Mouse (Mus musculus) erythroblast, adult 5-6 weeks (primary cell): Measurements from ENCODE around the gene Nckipsd. TPM values are rescaled to one million over a fixed set of nuclear protein-coding genes. Genes with fewer than 3 reads are reported as not detected.

Source experiments
- ATAC-seq: replicated peaks from 2 replicates; pipeline ENCODE4 v1.8.0; 2016; ENCODE audit warnings: moderate number of reproducible peaks, mild to moderate bottlenecking, moderate TSS enrichment, inconsistent platforms; ENCODE audit not compliant: poor library complexity, low FRiP score, severe bottlenecking
- total RNA-seq, 2 experiments: library from RNA; stranded (forward) in 1 of 2; stranded (reverse) in 1 of 2; fragments of 150-400 nt in 1 of 2; fragments of 200-764, 138-1000 nt in 1 of 2; gene quantifications; 2 replicates each; pipeline versions ENCODE4 v1.2.3 to v1.2.4; 2015 to 2017; ENCODE audit warnings: low replicate concordance in 2 of 2

The Nckipsd gene
- total RNA-seq, 2 experiments from 2014 or later = 2.7 to 3.7 TPM

DNA sequence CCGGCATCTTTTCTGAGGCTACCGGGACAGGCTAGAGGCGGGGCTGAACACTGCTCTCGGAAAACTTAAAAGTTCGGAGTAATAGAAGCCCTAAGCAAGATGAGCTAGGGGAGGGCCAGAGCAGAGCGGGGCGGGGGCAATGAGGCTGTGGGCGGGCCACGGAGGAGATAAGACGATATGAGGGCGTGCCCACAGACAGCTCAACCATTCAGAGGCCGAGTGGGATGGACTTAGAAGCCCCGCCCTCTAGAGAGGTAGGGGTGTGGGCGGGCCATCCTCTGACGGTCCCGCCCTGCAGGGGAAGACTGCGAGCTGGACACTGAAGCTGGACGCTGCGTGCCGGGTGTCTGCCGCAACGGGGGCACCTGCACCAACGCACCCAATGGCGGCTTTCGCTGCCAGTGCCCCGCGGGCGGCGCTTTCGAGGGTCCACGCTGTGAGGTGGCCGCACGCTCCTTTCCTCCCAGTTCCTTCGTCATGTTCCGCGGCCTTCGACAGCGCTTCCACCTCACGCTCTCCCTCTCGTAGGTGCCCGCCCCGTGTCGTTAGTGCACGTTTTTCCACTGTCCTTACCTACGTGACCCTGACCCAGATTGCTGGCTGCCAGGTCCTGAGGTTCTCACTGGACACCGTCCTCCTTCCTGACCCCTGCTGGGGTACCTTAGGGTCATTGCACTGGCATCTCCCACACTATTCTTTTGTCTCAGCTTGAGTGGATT, 24.4 kb downstream of the Nckipsd start:
- ATAC-seq = peak; percentile 85

DNA sequence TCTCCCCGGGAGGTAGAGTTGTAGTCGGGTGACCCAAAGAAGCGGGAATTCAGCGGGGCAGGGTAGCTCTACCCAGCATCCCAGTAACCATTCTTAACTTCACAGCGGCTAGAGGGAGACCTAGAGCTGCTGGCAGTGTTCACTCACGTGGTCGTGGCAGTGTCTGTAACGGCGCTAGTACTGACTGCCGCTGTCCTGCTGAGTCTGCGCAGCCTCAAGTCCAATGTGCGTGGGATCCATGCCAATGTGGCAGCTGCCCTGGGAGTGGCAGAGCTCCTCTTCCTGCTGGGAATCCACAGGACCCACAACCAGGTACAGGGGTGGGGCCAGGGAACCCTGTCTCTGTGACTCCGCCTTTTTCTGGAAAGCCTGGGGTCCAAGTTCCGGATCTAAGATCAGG, 34.8 kb downstream of the Nckipsd start:
- no peak for ATAC-seq

DNA sequence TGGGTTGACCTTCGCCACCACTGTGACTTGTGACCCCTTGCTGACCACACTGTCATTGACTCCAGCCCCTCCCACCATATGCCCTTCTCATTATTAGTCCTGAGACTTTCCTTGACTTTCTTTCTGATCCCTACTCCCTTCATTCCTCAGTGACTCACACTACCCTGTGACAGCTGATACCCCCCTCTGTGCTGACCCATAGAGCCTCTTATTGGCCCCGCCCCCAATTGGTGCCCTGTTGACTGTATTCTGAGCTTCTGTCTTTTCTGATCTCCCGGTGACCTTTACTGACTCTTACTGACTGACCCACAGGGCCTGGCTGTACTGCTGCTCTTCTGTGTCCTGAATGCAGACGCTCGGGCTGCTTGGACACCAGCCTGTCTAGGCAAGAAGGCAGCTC, 37.2 kb downstream of the Nckipsd start:
- ATAC-seq = no peak

DNA sequence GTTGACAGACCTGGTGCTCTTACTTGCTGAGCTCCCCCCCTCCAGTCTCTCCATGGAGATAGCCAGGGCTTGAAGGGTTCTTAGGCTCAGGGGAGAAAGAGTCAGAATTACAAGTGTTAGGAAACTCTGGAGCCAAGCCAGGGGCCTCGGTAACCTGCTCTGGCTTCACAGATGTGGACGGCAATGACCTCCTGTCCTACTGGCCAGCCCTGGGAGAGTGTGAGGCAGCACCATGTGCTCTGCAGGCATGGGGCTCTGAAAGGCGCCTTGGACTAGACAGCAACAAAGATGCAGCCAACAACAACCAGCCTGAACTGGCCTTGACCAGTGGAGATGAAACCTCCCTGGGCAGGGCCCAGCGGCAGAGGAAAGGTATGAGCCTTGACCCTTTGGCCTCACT, 39.2 kb downstream of the Nckipsd start:
- ATAC-seq = no peak

DNA sequence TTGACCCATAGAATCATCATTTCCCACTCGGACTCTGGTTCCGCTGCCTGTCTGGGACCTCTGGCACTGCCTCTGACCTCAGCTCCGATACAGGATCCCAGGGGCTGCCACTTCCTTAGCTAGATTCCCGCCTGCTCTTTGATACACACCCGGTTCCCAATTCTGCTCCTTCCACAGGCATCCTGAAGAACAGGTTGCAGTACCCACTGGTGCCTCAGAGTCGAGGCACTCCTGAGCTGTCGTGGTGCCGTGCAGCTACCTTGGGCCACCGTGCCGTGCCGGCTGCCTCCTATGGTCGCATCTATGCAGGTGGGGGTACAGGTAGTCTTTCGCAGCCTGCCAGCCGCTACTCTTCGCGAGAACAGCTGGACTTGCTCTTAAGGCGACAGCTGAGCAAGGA, 40.3 kb downstream of the Nckipsd start:
- ATAC-seq = no peak

DNA sequence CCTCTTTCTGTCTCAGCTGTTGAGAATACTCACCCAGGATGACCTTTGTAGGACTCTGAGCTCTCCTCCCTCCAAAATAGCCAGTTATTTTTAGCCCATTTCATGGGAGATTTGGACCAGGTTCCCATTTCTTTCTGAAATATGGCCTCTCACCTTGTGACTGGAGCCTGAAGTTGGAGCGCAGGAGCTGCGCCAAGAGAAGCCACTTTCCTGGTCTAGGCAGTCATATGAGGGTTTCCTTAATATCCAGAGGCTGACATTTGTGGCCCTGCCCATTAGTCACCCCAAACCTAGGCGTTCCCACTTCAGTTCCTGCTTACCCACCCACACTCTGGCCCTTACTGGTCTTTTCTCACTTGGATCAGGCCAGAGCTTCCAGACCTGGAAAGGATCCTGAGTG, 44.8 kb downstream of the Nckipsd start, which contains the start of gene Slc26a6:
Slc26a6 (plus strand) TSS at position 308 of the 400 bp plus-strand sequence.
- no peak for ATAC-seq

DNA sequence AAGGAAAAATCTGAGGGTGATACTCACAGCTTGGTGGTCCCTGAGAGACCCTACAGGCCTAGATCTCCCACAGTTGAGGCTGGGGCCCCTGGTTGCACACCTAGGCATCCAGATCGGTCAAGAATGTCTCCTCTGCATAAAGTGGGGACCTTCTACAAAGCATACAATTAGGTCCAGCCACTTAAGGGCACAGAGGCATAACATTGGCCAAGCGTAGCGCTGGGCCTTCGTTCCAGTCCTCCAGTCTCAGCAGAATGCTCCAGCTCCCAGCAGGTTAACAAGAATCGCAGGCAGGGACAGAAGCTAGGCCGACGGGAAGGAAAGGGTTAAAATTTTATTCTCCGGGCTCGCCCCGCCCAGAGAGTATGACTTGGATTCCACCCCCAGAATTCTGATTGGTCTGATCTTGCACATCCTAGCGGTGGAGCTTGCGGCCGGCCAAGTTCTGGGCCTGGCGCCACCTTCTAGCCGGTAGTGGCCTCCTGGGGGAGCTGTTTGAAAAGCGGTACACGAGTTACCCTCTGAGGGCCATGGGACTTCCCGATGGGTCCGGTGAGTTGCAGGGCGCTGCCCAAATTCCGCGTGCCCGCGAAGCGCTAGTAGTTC, 45.6 kb downstream of the Nckipsd start:
- ATAC-seq = peak; percentile 81

DNA sequence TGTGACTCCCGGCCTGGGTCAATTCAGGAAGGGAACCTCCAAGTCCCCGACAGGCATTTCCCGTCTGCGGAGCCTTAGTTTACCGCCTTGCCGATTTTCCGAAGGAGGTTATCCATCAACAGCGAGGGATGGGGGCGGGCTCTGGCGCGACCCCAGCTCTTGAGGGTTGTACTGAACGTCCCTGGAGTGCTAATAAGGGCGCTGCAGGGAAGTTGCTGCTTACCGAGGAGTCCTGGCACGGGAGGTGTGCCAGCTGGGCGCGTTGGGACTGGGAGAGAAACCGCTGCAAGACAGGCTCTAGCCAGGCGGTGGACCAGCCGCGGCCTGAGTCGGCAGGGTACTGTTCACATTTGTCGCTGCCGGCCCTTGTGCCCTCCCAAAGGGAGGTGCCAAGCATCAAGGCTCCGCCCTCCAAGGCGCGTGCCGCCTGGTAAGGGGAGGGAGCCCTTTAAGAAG, 46.1 kb downstream of the Nckipsd start:
- peak; percentile 65 for ATAC-seq

DNA sequence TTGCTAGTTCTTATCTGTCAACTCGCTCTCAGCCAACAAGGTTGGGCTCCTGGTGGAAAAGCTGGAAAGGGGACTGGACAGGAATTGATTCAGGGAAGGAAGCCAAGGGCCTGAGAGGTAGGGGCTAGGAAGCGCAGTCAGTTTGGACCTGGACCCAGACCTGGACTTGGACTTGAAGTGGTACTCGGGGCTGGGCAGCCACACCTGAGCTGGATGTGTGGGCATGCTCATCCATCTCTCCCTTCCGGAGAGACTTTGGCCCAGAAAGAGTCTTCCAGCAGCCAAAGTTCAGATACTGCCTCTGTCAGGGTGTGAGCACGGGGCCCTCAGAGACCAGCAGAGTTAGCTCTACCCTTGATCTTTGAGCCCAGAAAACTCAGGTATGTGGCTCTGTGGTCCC, 47.2 kb downstream of the Nckipsd start:
- no peak for ATAC-seq

DNA sequence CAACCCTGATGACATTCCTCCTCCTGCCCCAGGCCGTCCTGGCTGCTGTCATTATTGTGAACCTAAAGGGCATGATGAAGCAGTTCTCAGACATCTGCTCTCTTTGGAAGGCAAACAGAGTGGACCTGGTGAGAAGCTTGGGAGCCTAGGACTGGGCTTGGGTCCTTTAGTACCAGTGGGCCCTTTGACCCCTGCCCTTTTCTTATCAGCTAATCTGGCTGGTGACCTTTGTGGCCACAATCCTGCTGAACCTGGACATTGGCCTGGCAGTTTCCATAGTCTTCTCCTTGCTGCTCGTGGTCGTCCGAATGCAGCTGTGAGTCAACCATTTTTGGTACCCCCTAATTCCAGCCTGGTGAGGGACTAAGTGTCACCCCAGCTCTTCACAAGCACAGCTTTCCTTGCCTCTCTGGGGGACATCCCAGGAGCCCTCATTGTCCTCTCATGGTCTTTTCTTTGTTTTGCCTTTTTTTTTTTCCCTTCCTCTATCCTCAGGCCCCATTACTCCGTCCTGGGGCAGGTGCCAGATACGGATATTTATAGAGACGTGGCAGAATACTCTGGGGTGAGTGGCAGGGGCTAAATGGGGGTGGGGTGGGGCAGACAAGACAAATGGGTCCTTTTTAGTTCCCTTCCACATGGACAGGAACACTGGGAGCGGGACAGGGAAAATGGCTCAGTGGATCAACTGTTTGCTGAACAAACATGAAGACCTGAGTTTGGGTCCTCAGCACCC, 50.8 kb downstream of the Nckipsd start:
- ATAC-seq = no peak

Other genes starting within 250 kb of the Nckipsd start
- 64.2 and 120 TPM in 2 replicates for gene Impdh2, start 248.1 kb upstream of the Nckipsd start, total RNA-seq (2015; ENCODE audit: low replicate concordance)
- gene Impdh2, start 248.1 kb upstream of the Nckipsd start, total RNA-seq (2017; ENCODE audit: low replicate concordance) = 50.0 and 52.2 TPM in 2 replicates
- 8.3 and 15.9 TPM in 2 replicates for gene Ndufaf3, start 240.9 kb upstream of the Nckipsd start, total RNA-seq (2015; ENCODE audit: low replicate concordance)
- gene Ndufaf3, start 240.9 kb upstream of the Nckipsd start, total RNA-seq (2017; ENCODE audit: low replicate concordance) = 3.1 and 4.2 TPM in 2 replicates
- gene Dalrd3, start 238.5 kb upstream of the Nckipsd start, total RNA-seq (2015; ENCODE audit: low replicate concordance) = 26.8 and 47.5 TPM in 2 replicates
- gene Dalrd3, start 238.5 kb upstream of the Nckipsd start, total RNA-seq (2017; ENCODE audit: low replicate concordance) = 10.3 and 11.4 TPM in 2 replicates
- gene Wdr6, start 229.6 kb upstream of the Nckipsd start, total RNA-seq (2015; ENCODE audit: low replicate concordance) = 2.1 and 4.0 TPM in 2 replicates
- 1.5 and 1.7 TPM in 2 replicates for gene Wdr6, start 229.6 kb upstream of the Nckipsd start, total RNA-seq (2017; ENCODE audit: low replicate concordance)
- gene P4htm, start 210.7 kb upstream of the Nckipsd start, total RNA-seq (2015; ENCODE audit: low replicate concordance) = not detected in 2 replicates
- 1.8 TPM in 1 of 2 replicates, not detected in the other for gene P4htm, start 210.7 kb upstream of the Nckipsd start, total RNA-seq (2017; ENCODE audit: low replicate concordance)
- gene Arih2, start 159.0 kb upstream of the Nckipsd start, total RNA-seq (2015; ENCODE audit: low replicate concordance) = 36.6 and 115 TPM in 2 replicates
- 83.3 and 101 TPM in 2 replicates for gene Arih2, start 159.0 kb upstream of the Nckipsd start, total RNA-seq (2017; ENCODE audit: low replicate concordance)
- gene Slc25a20, start 146.3 kb upstream of the Nckipsd start, total RNA-seq (2015; ENCODE audit: low replicate concordance) = 4.2 and 6.5 TPM in 2 replicates
- 2.2 and 4.9 TPM in 2 replicates for gene Slc25a20, start 146.3 kb upstream of the Nckipsd start, total RNA-seq (2017; ENCODE audit: low replicate concordance)
- gene Prkar2a, start 119.1 kb upstream of the Nckipsd start, total RNA-seq (2015; ENCODE audit: low replicate concordance) = 2.9 and 5.9 TPM in 2 replicates
- 1.4 and 3.1 TPM in 2 replicates for gene Prkar2a, start 119.1 kb upstream of the Nckipsd start, total RNA-seq (2017; ENCODE audit: low replicate concordance)
- gene Ip6k2, start 24.6 kb upstream of the Nckipsd start, total RNA-seq (2015; ENCODE audit: low replicate concordance) = 4.2 and 20.9 TPM in 2 replicates
- 47.5 and 61.2 TPM in 2 replicates for gene Ip6k2, start 24.6 kb upstream of the Nckipsd start, total RNA-seq (2017; ENCODE audit: low replicate concordance)
- gene Celsr3, start 18.0 kb downstream of the Nckipsd start, total RNA-seq (2015; ENCODE audit: low replicate concordance) = 1.9 and 5.0 TPM in 2 replicates
- 0.09 and 1.8 TPM in 2 replicates for gene Celsr3, start 18.0 kb downstream of the Nckipsd start, total RNA-seq (2017; ENCODE audit: low replicate concordance)
- gene Slc26a6, start 44.9 kb downstream of the Nckipsd start, total RNA-seq (2015; ENCODE audit: low replicate concordance) = 0.63 and 23.8 TPM in 2 replicates
- not detected in 2 replicates for gene Slc26a6, start 44.9 kb downstream of the Nckipsd start, total RNA-seq (2017; ENCODE audit: low replicate concordance)
- gene Tmem89, start 106.3 kb downstream of the Nckipsd start, total RNA-seq (2015; ENCODE audit: low replicate concordance) = not detected in 2 replicates
- gene Tmem89, start 106.3 kb downstream of the Nckipsd start, total RNA-seq (2017; ENCODE audit: low replicate concordance) = not detected in 2 replicates
- gene Uqcrc1, start 128.3 kb downstream of the Nckipsd start, total RNA-seq (2015; ENCODE audit: low replicate concordance) = 24.2 and 31.5 TPM in 2 replicates
- 55.1 and 79.9 TPM in 2 replicates for gene Uqcrc1, start 128.3 kb downstream of the Nckipsd start, total RNA-seq (2017; ENCODE audit: low replicate concordance)
- gene Col7a1, start 145.2 kb downstream of the Nckipsd start, total RNA-seq (2015; ENCODE audit: low replicate concordance) = under 0.01 TPM in 1 of 2 replicates, not detected in the other
- gene Col7a1, start 145.2 kb downstream of the Nckipsd start, total RNA-seq (2017; ENCODE audit: low replicate concordance) = 0.17 and 1.4 TPM in 2 replicates
- gene Ucn2, start 177.6 kb downstream of the Nckipsd start, total RNA-seq (2015; ENCODE audit: low replicate concordance) = not detected in 2 replicates
- not detected in 2 replicates for gene Ucn2, start 177.6 kb downstream of the Nckipsd start, total RNA-seq (2017; ENCODE audit: low replicate concordance)
- 3.1 and 13.3 TPM in 2 replicates for gene Pfkfb4, start 183.4 kb downstream of the Nckipsd start, total RNA-seq (2015; ENCODE audit: low replicate concordance)
- 7.9 and 12.3 TPM in 2 replicates for gene Pfkfb4, start 183.4 kb downstream of the Nckipsd start, total RNA-seq (2017; ENCODE audit: low replicate concordance)
- 14.6 and 20.3 TPM in 2 replicates for gene Shisa5, start 230.2 kb downstream of the Nckipsd start, total RNA-seq (2015; ENCODE audit: low replicate concordance)
- 13.9 and 51.4 TPM in 2 replicates for gene Shisa5, start 230.2 kb downstream of the Nckipsd start, total RNA-seq (2017; ENCODE audit: low replicate concordance)